In the genomic region with DNA sequence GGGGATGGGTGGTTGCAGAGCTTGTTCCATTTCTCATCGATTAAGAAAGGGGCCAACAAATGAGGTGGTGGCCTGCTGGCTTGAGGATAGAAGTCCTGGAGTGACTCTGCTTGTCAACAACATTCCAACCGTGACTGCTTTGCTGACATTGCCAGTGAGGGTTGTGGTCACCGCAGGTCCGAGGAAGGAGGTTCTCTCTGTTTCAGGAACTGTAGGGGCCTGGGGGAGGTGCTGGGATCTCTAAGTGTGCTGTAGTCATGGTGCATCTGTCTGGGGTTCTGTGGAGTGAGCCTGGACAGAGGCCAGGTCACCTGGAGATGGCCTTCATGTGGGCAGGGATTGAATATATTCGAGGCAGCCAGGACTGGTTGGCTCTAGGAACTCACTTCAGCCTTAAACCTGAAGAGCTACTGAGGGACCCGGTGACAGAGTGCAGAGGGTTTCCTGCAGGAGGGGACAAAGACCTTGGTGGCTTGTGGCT, we compare ENCODE assay signal across 12 mouse cellular contexts. TPM values are rescaled to one million over a fixed set of nuclear protein-coding genes. Genes with fewer than 3 reads are reported as not detected.
DNase-seq lines count a peak whose midpoint lies in the region; ATAC-seq and TF ChIP-seq lines count a peak whose summit lies in the region.
"Had no signal": no experiment of that assay in that cellular context is flagged by ENCODE, and none has a peak within 500 bp of the region (broad histone marks: within the 10 kb centered on the region; RNA-seq: fewer than 3 reads in every experiment).

No protein-coding gene starts in this region.

- no peaks in the 10 kb centered on the region for H3K27me3 ChIP-seq in liver, embryonic 16.5 days (ENCODE audit: control insufficient read depth, insufficient read depth, low read depth, low read length)
- H3K27me3 ChIP-seq in liver, embryonic 11.5 days (replicated peaks; ENCODE audit: control insufficient read depth, insufficient read depth, low read length), result no peaks in the 10 kb centered on the region
- H3K27me3 ChIP-seq in limb, embryonic 10.5 days (ENCODE audit: low read depth, poor library complexity, severe bottlenecking), result no peaks in the 10 kb centered on the region
- H3K27me3 ChIP-seq: neural tube, embryonic 12.5 days had no signal

- H3K4me2 ChIP-seq in liver, embryonic 16.5 days (ENCODE audit: low read depth, low read length), result no peak overlapping the region
- H3K4me2 ChIP-seq in liver, embryonic 11.5 days, result no peak overlapping the region
- H3K4me2 ChIP-seq: lung, embryonic 14.5 days; neural tube, embryonic 12.5 days had no signal

- H3K4me1 ChIP-seq in liver, embryonic 16.5 days (ENCODE audit: control insufficient read depth, low read depth, low read length), result peaks cover 22% of the 10 kb centered on the region
- H3K4me1 ChIP-seq in liver, embryonic 11.5 days (replicated peaks; ENCODE audit: control insufficient read depth, insufficient read depth, low read length), result peaks cover 46% of the 10 kb centered on the region
- H3K4me1 ChIP-seq in cortical plate, adult 2 months (ENCODE audit: control insufficient read depth, insufficient read depth, low read length), result peaks cover 31% of the 10 kb centered on the region
- H3K4me1 ChIP-seq in limb, embryonic 10.5 days, result peaks cover 80% of the 10 kb centered on the region

- H3K9ac ChIP-seq in liver, embryonic 16.5 days (ENCODE audit: low read depth, low read length), result no peak overlapping the region
- no peak overlapping the region; the same call in 1 of the 2 replicates for H3K9ac ChIP-seq in liver, embryonic 11.5 days (ENCODE audit: low read depth, low read length)
- H3K9ac ChIP-seq: lung, embryonic 14.5 days; neural tube, embryonic 12.5 days had no signal

- 19% methylated on average over 6 of the region's 6 CpGs for WGBS in liver, embryonic 16.5 days (ENCODE audit: insufficient replicate concordance)
- 24% methylated on average over 6 of the region's 6 CpGs for WGBS in liver, embryonic 11.5 days
- WGBS in limb, embryonic 10.5 days, result 58% methylated on average over 6 of the region's 6 CpGs

- ATAC-seq in liver, embryonic 16.5 days (ENCODE audit: low read depth), result no peak
- no peak for ATAC-seq in liver, embryonic 11.5 days (replicated peaks; ENCODE audit: low FRiP score)

- intact Hi-C loops in gastrocnemius, adult 2 months (cut with DNase I), result no loop called here

- no peak overlapping the region for H3K4me3 ChIP-seq in gastrocnemius, adult 2 months
- H3K4me3 ChIP-seq in liver, embryonic 16.5 days (ENCODE audit: low read depth, low read length), result no peak overlapping the region
- no peak overlapping the region for H3K4me3 ChIP-seq in liver, embryonic 11.5 days (ENCODE audit: low read depth, low read length)
- no peak overlapping the region for H3K4me3 ChIP-seq in cortical plate, adult 2 months (ENCODE audit: insufficient read depth, low read length)
- H3K4me3 ChIP-seq in limb, embryonic 10.5 days, result no peak overlapping the region
- H3K4me3 ChIP-seq: neural tube, embryonic 12.5 days had no signal

- no peaks in the 10 kb centered on the region for H3K9me3 ChIP-seq in liver, embryonic 16.5 days (replicated peaks; ENCODE audit: control insufficient read depth, low read length)
- H3K9me3 ChIP-seq in liver, embryonic 11.5 days (ENCODE audit: control insufficient read depth, low read length), result no peaks in the 10 kb centered on the region
- H3K9me3 ChIP-seq in limb, embryonic 10.5 days (replicated peaks), result no peaks in the 10 kb centered on the region
- H3K9me3 ChIP-seq: neural tube, embryonic 12.5 days had no signal

- peak; percentile 44 for DNase-seq in gastrocnemius, adult 2 months
- DNase-seq in gastrocnemius, adult 8-10 months (ENCODE audit: low spot score in 2 of 2), result no peak
- DNase-seq in liver, embryonic 11.5 days (ENCODE audit: low spot score), result no peak
- DNase-seq in limb, embryonic 10.5 days (ENCODE audit: low spot score), result no peak
- no peak for DNase-seq in adrenal gland, adult (ENCODE audit: inconsistent age in 2 of 2, low spot score in 1 of 2)
- DNase-seq in layer of hippocampus, adult 9-10 months (ENCODE audit: low spot score), result no peak
- DNase-seq: adrenal gland, postnatal 10 days; lung, embryonic 14.5 days; thymus, postnatal 25 days had no signal

- no peak for TF ChIP-seq POLR2A in cortical plate, adult 2 months (IDR thresholded peaks at IDR 0.05; ENCODE audit: extremely low read depth, insufficient read depth, low read length)

- H3K36me3 ChIP-seq in liver, embryonic 16.5 days (ENCODE audit: control insufficient read depth, insufficient read depth), result no peaks in the 10 kb centered on the region
- H3K36me3 ChIP-seq in liver, embryonic 11.5 days (ENCODE audit: control insufficient read depth, insufficient read depth, low read length), result no peaks in the 10 kb centered on the region
- H3K36me3 ChIP-seq in limb, embryonic 10.5 days, result no peaks in the 10 kb centered on the region
- H3K36me3 ChIP-seq: neural tube, embryonic 12.5 days had no signal

- no peak for TF ChIP-seq CTCF in gastrocnemius, adult 2 months (IDR thresholded peaks at IDR 0.05)
- no peak for TF ChIP-seq CTCF in cortical plate, adult 2 months (IDR thresholded peaks at IDR 0.05; ENCODE audit: extremely low read depth, insufficient read depth, low read length)

- H3K27ac ChIP-seq in gastrocnemius, adult 2 months, result peak overlapping the region; percentile 32; the same call in 1 of the 2 replicates
- peak overlapping the region; percentile 29; the same call in 1 of the 2 replicates for H3K27ac ChIP-seq in liver, embryonic 16.5 days (ENCODE audit: low read length)
- no peak overlapping the region; the same call in 1 of the 2 replicates for H3K27ac ChIP-seq in liver, embryonic 11.5 days (ENCODE audit: low read depth, low read length)
- peak overlapping the region; percentile 17 for H3K27ac ChIP-seq in cortical plate, adult 2 months (ENCODE audit: insufficient read depth, low read length)
- 0 out of 2 replicates have a peak overlapping the region, but pooled peaks have one; percentile 6 for H3K27ac ChIP-seq in limb, embryonic 10.5 days
- H3K27ac ChIP-seq: neural tube, embryonic 12.5 days had no signal

RNA-seq across cellular contexts. Expression of gene Gramd4, which starts 25.8 kb away (rescaled TPM):
- total RNA-seq in gastrocnemius, adult 2 months (2021), result 10 to 100 TPM in 1 of 2 experiments, 1 to 10 TPM in 1; 5.8 to 11.4 TPM
- total RNA-seq in gastrocnemius, adult 8-10 months (2022), result 1 to 10 TPM; 5.8 to 9.2 (median 8.1) TPM
- 3.4 and 3.5 TPM in 2 replicates for polyA plus RNA-seq in liver, embryonic 16.5 days (2015; fragmentation: Nextera tagmentation; extraction: Ambion mirVana)
- polyA plus RNA-seq in liver, embryonic 11.5 days (2014; fragmentation: Nextera tagmentation; extraction: Ambion mirVana), result 12.6 and 13.9 TPM in 2 replicates
- 32.6 and 34.3 TPM in 2 replicates for polyA plus RNA-seq in cortical plate, adult 2 months (2012; rRNA removed)
- 13.0 and 14.1 TPM in 2 replicates for polyA plus RNA-seq in limb, embryonic 10.5 days (2016; fragmentation: Nextera tagmentation; extraction: Ambion mirVana)

RNA-seq across cellular contexts. Expression of gene Celsr1, which starts 49.7 kb away (rescaled TPM):
- total RNA-seq in gastrocnemius, adult 2 months (2021), result under 1 TPM; 0.13 to 0.28 TPM
- under 1 TPM; 0.02 to 0.36 (median 0.10) TPM for total RNA-seq in gastrocnemius, adult 8-10 months (2022)
- polyA plus RNA-seq in liver, embryonic 16.5 days (2015; fragmentation: Nextera tagmentation; extraction: Ambion mirVana), result 0.02 and 0.09 TPM in 2 replicates
- 0.53 and 1.4 TPM in 2 replicates for polyA plus RNA-seq in liver, embryonic 11.5 days (2014; fragmentation: Nextera tagmentation; extraction: Ambion mirVana)
- polyA plus RNA-seq in cortical plate, adult 2 months (2012; rRNA removed), result 2.2 and 2.4 TPM in 2 replicates
- 0.67 and 0.86 TPM in 2 replicates for polyA plus RNA-seq in limb, embryonic 10.5 days (2016; fragmentation: Nextera tagmentation; extraction: Ambion mirVana)
